Mouse (Mus musculus) C2C12 (cell line): ENCODE results near the gene Exoc4. TPM values are rescaled to one million over a fixed set of nuclear protein-coding genes. Genes with fewer than 3 reads are reported as not detected.

Experiments
- H3K27me3 ChIP-seq: one replicate; pipeline ENCODE4 v1.6.1; 2011; ENCODE audit not compliant: control insufficient read depth, insufficient read depth, insufficient read length
- H3K36me3 ChIP-seq: one replicate; pipeline ENCODE4 v1.6.1; 2011; ENCODE audit not compliant: control insufficient read depth, insufficient read depth
- H3K4me3 ChIP-seq: one replicate; pipeline ENCODE4 v1.5.1; 2011; ENCODE audit warnings: mild to moderate bottlenecking, control low read depth; ENCODE audit not compliant: poor library complexity, insufficient read depth, severe bottlenecking
- H3K79me2 ChIP-seq: one replicate; pipeline ENCODE4 v1.6.1; 2011; ENCODE audit not compliant: control insufficient read depth, insufficient read depth
- H3K79me3 ChIP-seq: one replicate; pipeline ENCODE4 v1.6.1; 2011; ENCODE audit warnings: low read depth, control low read depth
- H3ac ChIP-seq: one replicate; pipeline ENCODE3; 2011; ENCODE audit warnings: low read depth; ENCODE audit not compliant: control insufficient read depth, insufficient read length
- CEBPB ChIP-seq: IDR thresholded peaks from one replicate; pipeline ENCODE4 v1.6.1; 2011; ENCODE audit warnings: low read depth, mild to moderate bottlenecking, control low read depth, moderate library complexity
- CTCF ChIP-seq: IDR thresholded peaks from one replicate; pipeline ENCODE4 v1.5.1; 2011; ENCODE audit not compliant: control insufficient read depth, insufficient read depth, insufficient read length
- FOSL1 ChIP-seq: IDR thresholded peaks from one replicate; pipeline ENCODE4 v1.8.0; 2011; ENCODE audit warnings: mild to moderate bottlenecking, low read length; ENCODE audit not compliant: poor library complexity, insufficient read depth, severe bottlenecking
- MAX ChIP-seq: IDR thresholded peaks from one replicate; pipeline ENCODE4 v1.6.1; 2011; ENCODE audit warnings: mild to moderate bottlenecking, control low read depth
- MYOD1 ChIP-seq: IDR thresholded peaks from one replicate; pipeline ENCODE4 v1.6.1; 2011; ENCODE audit warnings: low read depth; ENCODE audit not compliant: control insufficient read depth, insufficient read length
- MYOG ChIP-seq: IDR thresholded peaks from one replicate; pipeline ENCODE4 v1.6.1; 2011; ENCODE audit not compliant: control insufficient read depth, insufficient read length; ENCODE audit errors: extremely low read depth
- USF1 ChIP-seq: IDR thresholded peaks from one replicate; pipeline ENCODE4 v1.6.1; 2011; ENCODE audit warnings: low read depth, mild to moderate bottlenecking, control low read depth, moderate library complexity
- polyA plus RNA-seq: library from polyadenylated mRNA; unstranded; fragments of >200 nt; fragmentation: generic; extraction: Trizol; gene quantifications from one replicate; pipeline ENCODE4 v1.2.1, GENCODE M21; 2012; ENCODE audit warnings: missing spikeins

The Exoc4 gene
- polyA plus RNA-seq, 1 experiment, result 20.6 TPM

- no peaks in the 10 kb centered on the region for H3K27me3 ChIP-seq
Measured at GRCm38 (mm10) chr6:33613978-33614377, 365.1 kb downstream of the Exoc4 start.

GRCm38 (mm10) chr6:33618590-33618989 is 369.7 kb downstream of the Exoc4 start:
- TF ChIP-seq FOSL1, result no peak
- TF ChIP-seq MYOD1, result no peak
- TF ChIP-seq MAX, result no peak
- no peak for TF ChIP-seq CTCF
- TF ChIP-seq USF1, result no peak
- no peak for TF ChIP-seq MYOG
- TF ChIP-seq CEBPB, result no peak
- Histone ChIP-seq H3K36me3 (no peaks in the 10 kb centered on the region), H3K27me3 (no peaks in the 10 kb centered on the region), H3ac (no peak overlapping the region), H3K79me3 (no peaks in the 10 kb centered on the region), H3K4me3 (no peak overlapping the region), H3K79me2 (no peaks in the 10 kb centered on the region)

More at GRCm38 (mm10) chr6:33613978-33614377, 365.1 kb downstream of the Exoc4 start:
- Histone ChIP-seq H3ac (no peak overlapping the region), H3K36me3 (no peaks in the 10 kb centered on the region), H3K79me2 (no peaks in the 10 kb centered on the region), H3K79me3 (no peaks in the 10 kb centered on the region), H3K4me3 (no peak overlapping the region)
- TF ChIP-seq MAX (no peak), MYOD1 (no peak), CTCF (no peak), CEBPB (no peak), FOSL1 (no peak), USF1 (no peak), MYOG (no peak)

GRCm38 (mm10) chr6:33620701-33621100 is 371.8 kb downstream of the Exoc4 start:
- TF ChIP-seq USF1, result no peak
- no peak for TF ChIP-seq MYOD1
- TF ChIP-seq FOSL1, result no peak
- no peak for TF ChIP-seq MYOG
- no peaks in the 10 kb centered on the region for H3K27me3 ChIP-seq
- H3K36me3 ChIP-seq, result no peaks in the 10 kb centered on the region
- no peaks in the 10 kb centered on the region for H3K79me3 ChIP-seq
- H3K79me2 ChIP-seq, result no peaks in the 10 kb centered on the region
- H3ac ChIP-seq, result no peak overlapping the region
- H3K4me3 ChIP-seq, result no peak overlapping the region

- no peak for TF ChIP-seq CEBPB
- TF ChIP-seq FOSL1, result no peak
- TF ChIP-seq MYOD1, result no peak
- TF ChIP-seq MYOG, result no peak
- TF ChIP-seq MAX, result no peak
- TF ChIP-seq CTCF, result no peak
- no peak for TF ChIP-seq USF1
- Histone ChIP-seq H3K79me2 (no peaks in the 10 kb centered on the region), H3K79me3 (no peaks in the 10 kb centered on the region), H3K4me3 (no peak overlapping the region), H3K36me3 (no peaks in the 10 kb centered on the region), H3K27me3 (no peaks in the 10 kb centered on the region), H3ac (no peak overlapping the region)
Measured at GRCm38 (mm10) chr6:33625931-33626330, 377.0 kb downstream of the Exoc4 start.

GRCm38 (mm10) chr6:33631133-33631532 is 382.2 kb downstream of the Exoc4 start:
- Histone ChIP-seq H3ac (no peak overlapping the region), H3K4me3 (no peak overlapping the region), H3K36me3 (no peaks in the 10 kb centered on the region), H3K79me3 (no peaks in the 10 kb centered on the region), H3K79me2 (no peaks in the 10 kb centered on the region), H3K27me3 (no peaks in the 10 kb centered on the region)
- TF ChIP-seq CEBPB (no peak), MYOD1 (no peak)

- TF ChIP-seq USF1, result no peak
- TF ChIP-seq CTCF, result no peak
- TF ChIP-seq MYOG, result no peak
- no peak for TF ChIP-seq MAX
- no peak for TF ChIP-seq CEBPB
- TF ChIP-seq FOSL1, result no peak
- no peak for TF ChIP-seq MYOD1
- Histone ChIP-seq H3K36me3 (no peaks in the 10 kb centered on the region), H3K79me2 (no peaks in the 10 kb centered on the region), H3K79me3 (no peaks in the 10 kb centered on the region), H3ac (no peak overlapping the region), H3K4me3 (no peak overlapping the region), H3K27me3 (no peaks in the 10 kb centered on the region)
Measured at GRCm38 (mm10) chr6:33637192-33637591, 388.3 kb downstream of the Exoc4 start.
